Mouse (Mus musculus) frontal cortex, postnatal 10 days (tissue): Measurements from ENCODE around the gene Clk2.

ENCODE experiments used
- DNase-seq, 2 experiments: peaks; one replicate each; pipeline ENCODE4 v3.0.0; 2022; ENCODE audit warnings: low spot score in 2 of 2, mixed read lengths in 1 of 2

Gene Clk2

DNA sequence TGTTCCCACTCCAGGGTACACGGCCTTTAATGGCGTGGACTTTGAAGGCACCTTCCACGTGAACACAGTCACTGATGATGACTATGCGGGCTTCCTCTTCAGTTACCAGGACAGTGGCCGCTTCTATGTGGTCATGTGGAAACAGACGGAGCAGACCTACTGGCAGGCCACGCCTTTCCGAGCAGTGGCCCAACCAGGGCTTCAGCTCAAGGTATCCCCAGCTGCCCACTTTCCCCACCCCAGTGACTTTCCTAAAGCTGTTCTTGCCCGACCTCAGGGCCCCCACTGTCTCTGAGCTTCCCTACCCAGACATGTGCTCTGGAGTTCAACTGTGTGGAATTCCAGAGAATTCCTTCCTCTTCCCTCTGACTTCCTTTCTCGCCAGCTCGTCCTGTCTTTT is 60.2 kb downstream of the Clk2 start:
- no peak for DNase-seq

DNA sequence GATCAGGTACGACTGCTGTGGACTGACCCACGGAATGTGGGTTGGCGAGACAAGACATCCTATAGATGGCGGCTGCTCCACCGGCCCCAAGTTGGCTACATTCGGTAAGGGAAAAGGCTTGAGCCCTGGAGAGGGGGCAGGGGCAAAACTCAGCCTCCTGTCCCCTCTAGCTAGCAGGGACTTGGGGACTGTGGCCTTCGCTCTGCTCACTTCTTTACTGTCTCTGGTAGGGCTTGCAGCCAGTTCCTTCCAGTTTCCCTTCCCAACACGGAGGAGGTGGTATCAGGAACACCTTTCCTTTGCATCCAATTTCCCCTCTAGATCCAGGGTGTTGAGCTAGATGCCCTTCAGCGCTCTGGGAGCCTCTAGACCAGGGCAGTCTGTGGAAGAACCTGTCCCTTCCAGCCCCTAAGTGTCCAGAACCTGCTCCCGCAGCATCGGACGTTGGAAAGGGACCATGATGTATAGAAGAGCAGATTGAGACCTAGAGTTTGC is 60.8 kb downstream of the Clk2 start:
- DNase-seq, result no peak

DNA sequence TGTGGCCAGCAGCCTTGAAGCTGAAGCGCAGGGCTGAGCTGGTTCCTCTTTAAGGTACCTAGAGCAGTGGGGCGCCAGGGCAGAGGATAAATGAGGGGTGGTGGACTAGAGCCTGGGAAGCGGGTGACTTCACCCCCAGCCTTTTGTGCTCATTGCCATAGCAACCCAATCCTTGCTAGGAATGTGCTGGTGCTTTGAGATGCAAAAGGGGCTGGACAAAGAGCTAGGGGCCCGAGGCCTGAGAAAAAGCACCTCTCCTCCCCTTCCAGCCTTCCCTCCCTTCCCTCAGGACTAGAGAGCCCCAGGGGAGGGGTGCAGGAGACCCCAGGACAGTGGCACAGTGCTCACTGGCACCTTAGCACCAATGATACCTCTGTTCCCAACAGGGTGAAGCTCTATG is 61.3 kb downstream of the Clk2 start:
- peak in 1 of 2 experiments; percentile 48 for DNase-seq

DNA sequence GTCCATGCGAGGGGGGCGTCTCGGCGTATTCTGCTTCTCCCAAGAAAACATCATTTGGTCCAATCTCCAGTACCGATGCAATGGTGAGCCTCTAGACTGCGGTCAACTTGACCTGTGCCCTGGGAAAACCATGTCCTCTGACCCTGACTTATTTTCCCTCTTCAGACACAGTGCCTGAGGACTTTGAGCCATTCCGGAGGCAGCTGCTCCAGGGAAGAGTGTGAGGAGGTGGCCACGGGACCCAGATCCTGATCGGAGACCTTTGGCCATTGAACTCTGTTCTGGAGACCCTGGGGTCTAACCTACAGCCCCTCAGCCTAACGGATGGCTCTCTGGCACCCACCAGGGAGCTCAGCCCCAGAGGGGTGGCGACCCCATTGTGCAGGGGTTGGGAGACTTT is 61.8 kb downstream of the Clk2 start:
- DNase-seq, result no peak
